Comparison of ENCODE assay signal across 15 mouse cellular contexts in genomic region chr12:102201516-102201915, GRCm38 (mm10).
DNase-seq lines count a peak whose midpoint lies in the region; ATAC-seq and TF ChIP-seq lines count a peak whose summit lies in the region.
"Had no signal": no experiment of that assay in that cellular context is flagged by ENCODE, and none has a peak within 500 bp of the region (broad histone marks: within the 10 kb centered on the region; RNA-seq: fewer than 3 reads in every experiment).

No protein-coding gene starts in this region.

- H3K9ac ChIP-seq in forebrain, embryonic 15.5 days (replicated peaks) = no peak overlapping the region
- H3K9ac ChIP-seq in midbrain, embryonic 16.5 days (ENCODE audit: low read depth, low read length) = no peak overlapping the region
- no peak overlapping the region for H3K9ac ChIP-seq in heart, embryonic 12.5 days
- H3K9ac ChIP-seq: heart, embryonic 15.5 days; limb, embryonic 15.5 days; stomach, embryonic 15.5 days had no signal

- H3K4me3 ChIP-seq in layer of hippocampus, adult 2 months = no peak overlapping the region
- H3K4me3 ChIP-seq in forebrain, embryonic 15.5 days = no peak overlapping the region
- H3K4me3 ChIP-seq in midbrain, embryonic 16.5 days (ENCODE audit: low read depth, low read length) = no peak overlapping the region
- no peak overlapping the region for H3K4me3 ChIP-seq in heart, embryonic 12.5 days
- H3K4me3 ChIP-seq: heart, embryonic 15.5 days; left cerebral cortex, adult 2 months; limb, embryonic 15.5 days; stomach, embryonic 15.5 days had no signal

- peak; percentile 58 to 59 for DNase-seq in cerebellum, postnatal 10 days
- no peak for DNase-seq in cerebellum, adult 18-20 months
- peak in 1 of 2 experiments; percentile 38 for DNase-seq in layer of hippocampus, adult 2 months (ENCODE audit: low spot score in 2 of 2)
- no peak for DNase-seq in layer of hippocampus, postnatal 25 days (ENCODE audit: extremely low spot score in 1 of 2, low spot score in 1 of 2)
- no peak for DNase-seq in lung, adult 18-20 months
- DNase-seq: adrenal gland, adult 8-10 months; kidney, postnatal 25 days; thymus, postnatal 4 days had no signal

- peaks cover 25% of the 10 kb centered on the region for H3K4me1 ChIP-seq in forebrain, embryonic 15.5 days
- H3K4me1 ChIP-seq in midbrain, embryonic 16.5 days (ENCODE audit: control insufficient read depth, insufficient read depth, low read length) = peaks cover 3% of the 10 kb centered on the region; the same call in 1 of the 2 replicates
- H3K4me1 ChIP-seq in heart, embryonic 12.5 days (replicated peaks) = peaks cover 5% of the 10 kb centered on the region; the same call in 1 of the 2 replicates
- H3K4me1 ChIP-seq: stomach, embryonic 15.5 days had no signal

- ATAC-seq in forebrain, embryonic 15.5 days (replicated peaks) = peak; percentile 86
- ATAC-seq in midbrain, embryonic 16.5 days = peak; percentile 53
- no peak for ATAC-seq in heart, embryonic 12.5 days (ENCODE audit: insufficient number of reproducible peaks, low FRiP score)

- no peaks in the 10 kb centered on the region for H3K27me3 ChIP-seq in forebrain, embryonic 15.5 days
- no peaks in the 10 kb centered on the region for H3K27me3 ChIP-seq in midbrain, embryonic 16.5 days (ENCODE audit: control insufficient read depth, insufficient read depth, low read depth, low read length)
- H3K27me3 ChIP-seq in heart, embryonic 12.5 days (replicated peaks) = no peaks in the 10 kb centered on the region
- H3K27me3 ChIP-seq: heart, embryonic 15.5 days; limb, embryonic 15.5 days; stomach, embryonic 15.5 days had no signal

- H3K36me3 ChIP-seq in forebrain, embryonic 15.5 days = no peaks in the 10 kb centered on the region
- H3K36me3 ChIP-seq in midbrain, embryonic 16.5 days (ENCODE audit: control insufficient read depth, insufficient read depth, low read length) = no peaks in the 10 kb centered on the region
- no peaks in the 10 kb centered on the region for H3K36me3 ChIP-seq in heart, embryonic 12.5 days
- H3K36me3 ChIP-seq: heart, embryonic 15.5 days; limb, embryonic 15.5 days; stomach, embryonic 15.5 days had no signal

- H3K4me2 ChIP-seq in forebrain, embryonic 15.5 days (replicated peaks) = no peak overlapping the region
- no peak overlapping the region for H3K4me2 ChIP-seq in midbrain, embryonic 16.5 days (ENCODE audit: low read length)
- H3K4me2 ChIP-seq in heart, embryonic 12.5 days = no peak overlapping the region
- H3K4me2 ChIP-seq: heart, embryonic 15.5 days; limb, embryonic 15.5 days; stomach, embryonic 15.5 days had no signal

- peak overlapping the region; percentile 71 for H3K27ac ChIP-seq in layer of hippocampus, adult 2 months
- H3K27ac ChIP-seq in forebrain, embryonic 15.5 days (replicated peaks) = peak overlapping the region; percentile 76
- no peak overlapping the region for H3K27ac ChIP-seq in midbrain, embryonic 16.5 days (ENCODE audit: low read length)
- no peak overlapping the region for H3K27ac ChIP-seq in heart, embryonic 12.5 days (ENCODE audit: poor library complexity, severe bottlenecking)
- H3K27ac ChIP-seq: heart, embryonic 15.5 days; left cerebral cortex, adult 2 months; limb, embryonic 15.5 days; stomach, embryonic 15.5 days had no signal

- no peak for TF ChIP-seq CTCF in layer of hippocampus, adult 2 months (conservative IDR thresholded peaks at IDR 0.05)

- WGBS in forebrain, embryonic 15.5 days = 21% methylated on average over 4 of the region's 4 CpGs
- WGBS in midbrain, embryonic 16.5 days = 28% methylated on average over 4 of the region's 4 CpGs
- 71% methylated on average over 4 of the region's 4 CpGs for WGBS in heart, embryonic 12.5 days

- H3K9me3 ChIP-seq in forebrain, embryonic 15.5 days = no peaks in the 10 kb centered on the region
- no peaks in the 10 kb centered on the region for H3K9me3 ChIP-seq in midbrain, embryonic 16.5 days (replicated peaks; ENCODE audit: control insufficient read depth, low read length, poor library complexity, severe bottlenecking)
- H3K9me3 ChIP-seq in heart, embryonic 12.5 days (replicated peaks) = no peaks in the 10 kb centered on the region
- H3K9me3 ChIP-seq: heart, embryonic 15.5 days; limb, embryonic 15.5 days; stomach, embryonic 15.5 days had no signal

Comparison
In these comparisons a context has a peak if more than half of its experiments do, and no peak if none do; other contexts are left out.
1. DNase-seq: peak in cerebellum, postnatal 10 days (2 of 2); none in cerebellum, adult 18-20 months (0 of 2), layer of hippocampus, postnatal 25 days (0 of 2) and lung, adult 18-20 months (0 of 2).
2. H3K27ac ChIP-seq: peak in layer of hippocampus, adult 2 months (single experiment) and forebrain, embryonic 15.5 days (single experiment); none in midbrain, embryonic 16.5 days (single experiment) and heart, embryonic 12.5 days (single experiment).